Mouse (Mus musculus) heart, embryonic 16.5 days (tissue): ENCODE results near the gene Cybb. TPM values are rescaled to one million over a fixed set of nuclear protein-coding genes. Genes with fewer than 3 reads are reported as not detected.

ENCODE experiments used
- ATAC-seq: fragments of 200-750 bp; cut with Nextera tagmentation; replicated peaks from 2 replicates; pipeline ENCODE4 v1.8.0; 2017; ENCODE audit warnings: moderate number of reproducible peaks; ENCODE audit not compliant: insufficient read depth, low FRiP score; ENCODE audit errors: extremely low read depth
- H3K27ac ChIP-seq: fragments of 300-500 bp; sonication (generic); 2 replicates; pipeline ENCODE4 v1.5.1; 2014; ENCODE audit warnings: mild to moderate bottlenecking, low read length, control low read depth, moderate library complexity
- H3K27me3 ChIP-seq: fragments of 300-500 bp; sonication (generic); 2 replicates; pipeline ENCODE4 v1.6.1; 2014; ENCODE audit warnings: low read length, mixed read lengths; ENCODE audit not compliant: control insufficient read depth, insufficient read depth
- H3K36me3 ChIP-seq: fragments of 300-500 bp; sonication (generic); 2 replicates; pipeline ENCODE4 v1.6.1; 2014; ENCODE audit not compliant: control insufficient read depth, insufficient read depth
- H3K4me1 ChIP-seq: fragments of 300-500 bp; sonication (generic); 2 replicates; pipeline ENCODE4 v1.6.1; 2014; ENCODE audit warnings: low read length, mixed read lengths; ENCODE audit not compliant: control insufficient read depth, insufficient read depth
- H3K4me2 ChIP-seq: fragments of 300-500 bp; sonication (generic); 2 replicates; pipeline ENCODE4 v1.6.1; 2014; ENCODE audit warnings: low read depth, mild to moderate bottlenecking, control low read depth, low read length
- H3K4me3 ChIP-seq: fragments of 300-500 bp; sonication (generic); 2 replicates; pipeline ENCODE4 v1.5.1; 2014; ENCODE audit warnings: mild to moderate bottlenecking, control low read depth, low read length
- H3K9ac ChIP-seq: fragments of 300-500 bp; sonication (generic); 2 replicates; pipeline ENCODE4 v1.6.1; 2014; ENCODE audit warnings: low read length, control low read depth
- H3K9me3 ChIP-seq: fragments of 300-500 bp; sonication (generic); replicated peaks from 2 replicates; pipeline ENCODE4 v1.6.1; 2016; ENCODE audit warnings: low read length; ENCODE audit not compliant: control insufficient read depth
- WGBS: fragments of 180-500 bp; shearing (Covaris S2); extraction: QIAGEN DNeasy Blood & Tissue Kit; methylation state at CpG from one replicate; pipeline ENCODE4 v1.1.7; 2014; 5-methylcytosine and 5-hydroxymethylcytosine counted together
- polyA plus RNA-seq: library from polyadenylated mRNA; unstranded; fragments of >200 nt; fragmentation: Nextera tagmentation; extraction: Ambion mirVana; gene quantifications from 2 replicates; pipeline ENCODE4 v1.2.1, GENCODE M21; 2015

Cybb gene
- polyA plus RNA-seq, 1 experiment from 2014 or later: 2.3 TPM

GRCm38 (mm10) chrX:9465890-9466289 lies 21.7 kb downstream of the Cybb start:
- H3K9ac ChIP-seq: no peak overlapping the region
- no peak overlapping the region for H3K4me3 ChIP-seq
- no peak for ATAC-seq
- H3K4me1 ChIP-seq: no peaks in the 10 kb centered on the region
- no peak overlapping the region for H3K27ac ChIP-seq
- WGBS: 62% methylated on average over 2 of the region's 2 CpGs
- no peak overlapping the region for H3K4me2 ChIP-seq
- H3K27me3 ChIP-seq: no peaks in the 10 kb centered on the region
- no peaks in the 10 kb centered on the region for H3K36me3 ChIP-seq
- H3K9me3 ChIP-seq: no peaks in the 10 kb centered on the region

DNA sequence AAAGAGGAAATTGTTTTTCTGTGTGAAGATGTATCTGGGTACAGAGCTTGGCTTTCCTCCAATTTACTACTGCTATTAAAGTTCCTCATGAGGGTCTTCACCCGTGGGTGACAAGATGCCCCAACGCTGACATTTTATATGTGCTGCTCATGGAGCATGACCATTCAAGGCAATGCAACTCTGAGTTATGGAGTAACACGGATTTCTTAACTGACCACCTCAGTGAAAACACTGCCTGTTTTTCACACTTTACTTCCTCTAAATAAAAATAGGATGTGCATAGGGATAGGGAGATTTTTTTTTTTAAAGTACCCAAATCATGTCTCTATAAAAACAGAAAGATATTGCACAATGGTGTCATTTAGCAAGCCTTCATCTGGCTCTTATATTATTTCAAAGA lies 24.9 kb downstream of the Cybb start:
- no peak overlapping the region for H3K27ac ChIP-seq
- H3K27me3 ChIP-seq: no peaks in the 10 kb centered on the region
- no peak for ATAC-seq
- H3K4me1 ChIP-seq: no peaks in the 10 kb centered on the region
- 58% methylated on average over 3 of the region's 3 CpGs for WGBS
- H3K9ac ChIP-seq: no peak overlapping the region
- no peaks in the 10 kb centered on the region for H3K36me3 ChIP-seq
- no peak overlapping the region for H3K4me2 ChIP-seq
- H3K9me3 ChIP-seq: no peaks in the 10 kb centered on the region
- H3K4me3 ChIP-seq: no peak overlapping the region

- Histone ChIP-seq H3K9ac (no peak overlapping the region), H3K4me3 (no peak overlapping the region), H3K36me3 (no peaks in the 10 kb centered on the region), H3K27me3 (no peaks in the 10 kb centered on the region), H3K9me3 (no peaks in the 10 kb centered on the region), H3K27ac (no peak overlapping the region), H3K4me1 (no peaks in the 10 kb centered on the region), H3K4me2 (no peak overlapping the region)
- no peak for ATAC-seq
Observed at GRCm38 (mm10) chrX:9461399-9461798, 26.2 kb downstream of the Cybb start.

- ATAC-seq: no peak
- Histone ChIP-seq H3K36me3 (no peaks in the 10 kb centered on the region), H3K4me2 (no peak overlapping the region), H3K27ac (no peak overlapping the region), H3K9me3 (no peaks in the 10 kb centered on the region), H3K9ac (no peak overlapping the region), H3K4me3 (no peak overlapping the region), H3K4me1 (no peaks in the 10 kb centered on the region), H3K27me3 (no peaks in the 10 kb centered on the region)
- WGBS: 59% methylated on average over 4 of the region's 4 CpGs
Observed at GRCm38 (mm10) chrX:9460387-9460930, 27.1 kb downstream of the Cybb start.

GRCm38 (mm10) chrX:9452375-9452774 lies 35.2 kb downstream of the Cybb start:
- ATAC-seq: no peak
- Histone ChIP-seq H3K36me3 (no peaks in the 10 kb centered on the region), H3K27ac (no peak overlapping the region), H3K9ac (no peak overlapping the region), H3K27me3 (no peaks in the 10 kb centered on the region), H3K4me2 (no peak overlapping the region), H3K4me1 (no peaks in the 10 kb centered on the region), H3K4me3 (no peak overlapping the region), H3K9me3 (no peaks in the 10 kb centered on the region)
- WGBS: 82% methylated on average over 5 of the region's 5 CpGs

- Histone ChIP-seq H3K4me3 (no peak overlapping the region), H3K9me3 (no peaks in the 10 kb centered on the region), H3K9ac (no peak overlapping the region), H3K27ac (no peak overlapping the region), H3K4me2 (no peak overlapping the region), H3K27me3 (no peaks in the 10 kb centered on the region), H3K36me3 (no peaks in the 10 kb centered on the region), H3K4me1 (no peaks in the 10 kb centered on the region)
- no peak for ATAC-seq
Observed at GRCm38 (mm10) chrX:9447284-9447683, 40.3 kb downstream of the Cybb start.

GRCm38 (mm10) chrX:9441102-9441501 lies 46.5 kb downstream of the Cybb start:
- WGBS: 63% methylated on average over 4 of the region's 4 CpGs
- no peak overlapping the region for H3K27ac ChIP-seq
- no peaks in the 10 kb centered on the region for H3K4me1 ChIP-seq
- H3K9me3 ChIP-seq: no peaks in the 10 kb centered on the region
- no peak overlapping the region for H3K9ac ChIP-seq
- ATAC-seq: no peak
- H3K36me3 ChIP-seq: no peaks in the 10 kb centered on the region
- no peaks in the 10 kb centered on the region for H3K27me3 ChIP-seq
- H3K4me3 ChIP-seq: no peak overlapping the region
- no peak overlapping the region for H3K4me2 ChIP-seq

DNA sequence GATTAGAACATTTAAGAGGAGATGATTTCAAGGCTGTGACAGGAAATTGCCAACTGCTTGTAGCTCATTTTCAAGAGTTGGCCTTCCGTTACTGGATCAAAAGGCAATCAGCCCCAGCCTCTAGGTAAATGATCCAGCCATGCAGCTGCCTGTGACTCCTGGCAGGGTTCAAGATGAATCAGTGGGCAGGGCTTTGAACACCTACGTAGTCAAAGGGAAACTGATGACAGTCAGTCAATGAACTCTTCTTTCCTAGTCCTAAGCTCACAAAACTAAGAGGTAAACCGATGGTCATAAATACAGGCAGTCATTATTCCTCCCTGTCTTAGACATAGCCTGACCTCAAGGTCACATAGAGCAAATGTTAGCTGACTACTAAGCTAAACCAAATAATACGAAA lies 47.0 kb downstream of the Cybb start:
- Histone ChIP-seq H3K4me3 (no peak overlapping the region), H3K4me2 (no peak overlapping the region), H3K36me3 (no peaks in the 10 kb centered on the region), H3K9me3 (no peaks in the 10 kb centered on the region), H3K27ac (no peak overlapping the region), H3K4me1 (no peaks in the 10 kb centered on the region), H3K9ac (no peak overlapping the region), H3K27me3 (no peaks in the 10 kb centered on the region)
- no peak for ATAC-seq
- 75% methylated on average over 4 of the region's 4 CpGs for WGBS

DNA sequence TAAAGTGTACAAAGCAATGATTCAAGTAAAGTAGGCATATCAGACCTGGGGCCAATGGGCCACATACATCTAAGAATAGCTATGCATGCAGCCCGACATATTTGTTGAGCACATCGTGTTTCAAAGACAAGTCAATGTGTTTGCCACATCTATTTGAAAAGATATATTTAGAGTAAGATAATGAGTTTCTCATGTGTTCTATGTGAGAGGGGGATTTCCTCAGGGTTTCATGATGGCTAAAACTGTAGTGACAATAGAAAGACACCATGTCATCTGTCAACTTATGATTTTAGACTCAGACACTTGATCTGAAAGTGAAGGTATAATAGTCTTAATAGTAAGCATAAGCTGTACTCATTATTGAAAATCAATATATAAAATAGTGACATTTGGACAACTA lies 48.3 kb downstream of the Cybb start:
- no peak overlapping the region for H3K27ac ChIP-seq
- WGBS: 51% methylated on average over 2 of the region's 2 CpGs
- no peak overlapping the region for H3K4me3 ChIP-seq
- no peak overlapping the region for H3K9ac ChIP-seq
- no peaks in the 10 kb centered on the region; the same call in 1 of the 2 replicates for H3K9me3 ChIP-seq
- no peaks in the 10 kb centered on the region for H3K27me3 ChIP-seq
- H3K36me3 ChIP-seq: no peaks in the 10 kb centered on the region
- no peak for ATAC-seq
- H3K4me2 ChIP-seq: no peak overlapping the region
- no peaks in the 10 kb centered on the region for H3K4me1 ChIP-seq

DNA sequence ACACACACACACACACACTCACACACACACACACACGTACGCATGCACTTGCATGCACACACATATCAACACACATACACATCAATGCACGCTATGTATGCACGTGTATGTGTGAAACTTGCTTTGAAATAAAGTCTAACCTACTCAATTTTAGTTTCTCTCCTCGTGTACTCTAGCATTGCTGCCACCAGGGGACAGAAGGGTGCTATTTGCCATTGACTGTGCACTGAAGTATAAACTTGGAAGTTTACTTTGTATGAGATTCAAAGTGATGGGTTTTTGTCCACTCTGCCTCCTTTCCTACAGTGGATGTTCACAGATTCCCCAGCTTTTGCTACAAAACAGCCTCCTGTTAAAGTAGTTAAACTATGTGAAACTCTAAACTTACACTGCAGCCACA lies 73.7 kb downstream of the Cybb start:
- H3K27ac ChIP-seq: no peak overlapping the region
- no peak overlapping the region for H3K4me2 ChIP-seq
- no peak overlapping the region for H3K4me3 ChIP-seq
- WGBS: 74% methylated on average over 5 of the region's 5 CpGs
- H3K9me3 ChIP-seq: no peaks in the 10 kb centered on the region
- no peaks in the 10 kb centered on the region for H3K36me3 ChIP-seq
- H3K9ac ChIP-seq: no peak overlapping the region
- ATAC-seq: no peak
- no peaks in the 10 kb centered on the region for H3K27me3 ChIP-seq
- no peaks in the 10 kb centered on the region for H3K4me1 ChIP-seq
